8 mouse cellular contexts compared by ENCODE assay signal in the genomic region with DNA sequence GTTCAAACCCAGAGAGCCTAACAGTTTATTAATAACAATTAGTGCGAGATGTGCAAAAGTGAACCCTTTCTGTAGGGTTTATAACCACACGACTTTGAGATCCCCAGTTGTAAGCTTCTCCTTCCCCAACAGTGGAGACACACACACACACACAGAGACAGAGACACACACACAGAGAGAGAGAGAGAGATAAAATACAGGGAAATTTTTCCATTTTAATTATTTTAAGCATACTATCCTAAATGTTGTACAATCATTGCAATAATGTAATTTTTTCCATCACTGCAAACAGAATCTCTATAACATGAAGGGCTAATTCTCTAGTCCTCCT. TPM values are rescaled to one million over a fixed set of nuclear protein-coding genes. Genes with fewer than 3 reads are reported as not detected.
A peak's percentile ranks its signal among the peaks of the same experiment; 100 is the strongest.
DNase-seq lines count a peak whose midpoint lies in the region; ATAC-seq and TF ChIP-seq lines count a peak whose summit lies in the region.

No protein-coding gene starts in this region.

- H3K4me2 ChIP-seq in limb, embryonic 15.5 days: peak overlapping the region; percentile 53
- peak overlapping the region; percentile 56 for H3K4me2 ChIP-seq in stomach, embryonic 15.5 days

- no peak for DNase-seq in cerebellum, adult 2 months
- DNase-seq in cerebellum, postnatal 10 days: no peak
- no peak for DNase-seq in thymus, adult 2 months
- no peak for DNase-seq in gastrocnemius, postnatal 36 days

- no peaks in the 10 kb centered on the region for H3K36me3 ChIP-seq in megakaryocyte, embryonic 14.5 days (replicated peaks; ENCODE audit: low read length)
- H3K36me3 ChIP-seq in limb, embryonic 15.5 days: no peaks in the 10 kb centered on the region
- H3K36me3 ChIP-seq in stomach, embryonic 15.5 days: no peaks in the 10 kb centered on the region
- no peaks in the 10 kb centered on the region for H3K36me3 ChIP-seq in thymus, adult 2 months (ENCODE audit: control insufficient read depth, insufficient read depth, low read length)

- H3K4me1 ChIP-seq in cerebellum, adult 2 months (ENCODE audit: control insufficient read depth, insufficient read depth, low read length): no peaks in the 10 kb centered on the region
- peaks cover 23% of the 10 kb centered on the region for H3K4me1 ChIP-seq in megakaryocyte, embryonic 14.5 days
- H3K4me1 ChIP-seq in limb, embryonic 15.5 days: no peaks in the 10 kb centered on the region
- H3K4me1 ChIP-seq in stomach, embryonic 15.5 days: no peaks in the 10 kb centered on the region
- H3K4me1 ChIP-seq in thymus, adult 2 months (replicated peaks; ENCODE audit: control insufficient read depth, insufficient read depth, low read length): peaks cover 3% of the 10 kb centered on the region

- ATAC-seq in megakaryocyte, adult 5-6 weeks (ENCODE audit: poor library complexity, severe bottlenecking): no peak
- no peak for ATAC-seq in limb, embryonic 15.5 days (ENCODE audit: insufficient number of reproducible peaks, low FRiP score, low TSS enrichment, low read depth)
- 0 out of 2 replicates have a peak, but pooled peaks have one; percentile 1 for ATAC-seq in stomach, embryonic 15.5 days (ENCODE audit: insufficient read depth, low FRiP score, low read depth)

- no peak for TF ChIP-seq POLR2A in cerebellum, adult 2 months (IDR thresholded peaks at IDR 0.05; ENCODE audit: borderline replicate concordance, insufficient read depth, low read length)
- no peak for TF ChIP-seq POLR2A in thymus, adult 2 months (IDR thresholded peaks at IDR 0.05; ENCODE audit: control insufficient read depth, extremely low read depth, insufficient read depth, low read length, poor library complexity)

- no peak overlapping the region; the same call in 1 of the 2 replicates for H3K27ac ChIP-seq in cerebellum, adult 2 months (ENCODE audit: insufficient read depth, low read length)
- H3K27ac ChIP-seq in limb, embryonic 15.5 days: peak overlapping the region; percentile 90
- H3K27ac ChIP-seq in stomach, embryonic 15.5 days: peak overlapping the region; percentile 92
- H3K27ac ChIP-seq in thymus, adult 2 months (ENCODE audit: control insufficient read depth, insufficient read depth, low read length): no peak overlapping the region

- no peaks in the 10 kb centered on the region for H3K9me3 ChIP-seq in megakaryocyte, embryonic 14.5 days
- no peaks in the 10 kb centered on the region for H3K9me3 ChIP-seq in limb, embryonic 15.5 days
- H3K9me3 ChIP-seq in stomach, embryonic 15.5 days: no peaks in the 10 kb centered on the region

- no peaks in the 10 kb centered on the region for H3K27me3 ChIP-seq in cerebellum, adult 2 months (ENCODE audit: control insufficient read depth, insufficient read depth, low read length)
- H3K27me3 ChIP-seq in megakaryocyte, embryonic 14.5 days (replicated peaks): no peaks in the 10 kb centered on the region
- H3K27me3 ChIP-seq in limb, embryonic 15.5 days: no peaks in the 10 kb centered on the region
- H3K27me3 ChIP-seq in stomach, embryonic 15.5 days (replicated peaks): no peaks in the 10 kb centered on the region
- no peaks in the 10 kb centered on the region for H3K27me3 ChIP-seq in thymus, adult 2 months (ENCODE audit: control insufficient read depth, insufficient read depth, low read length)

- H3K4me3 ChIP-seq in cerebellum, adult 2 months (replicated peaks; ENCODE audit: insufficient read depth, low read depth, low read length): peak overlapping the region; percentile 96
- H3K4me3 ChIP-seq in megakaryocyte, embryonic 14.5 days (replicated peaks): peak overlapping the region; percentile 93
- peak overlapping the region; percentile 49 for H3K4me3 ChIP-seq in limb, embryonic 15.5 days
- peak overlapping the region; percentile 59 for H3K4me3 ChIP-seq in stomach, embryonic 15.5 days (replicated peaks)
- H3K4me3 ChIP-seq in thymus, adult 2 months (ENCODE audit: control insufficient read depth, insufficient read depth, low read length): no peak overlapping the region

- TF ChIP-seq CTCF in cerebellum, adult 2 months (IDR thresholded peaks at IDR 0.05; ENCODE audit: borderline replicate concordance, insufficient read depth, low read depth, low read length): no peak
- no peak for TF ChIP-seq CTCF in thymus, adult 2 months (IDR thresholded peaks at IDR 0.05; ENCODE audit: borderline replicate concordance, control insufficient read depth, extremely low read depth, insufficient read depth, low read length, poor library complexity)

- WGBS in cerebellum, adult 2 months: 6% methylated on average over 2 of the region's 2 CpGs
- 11% methylated on average over 2 of the region's 2 CpGs for WGBS in limb, embryonic 15.5 days
- 16% methylated on average over 2 of the region's 2 CpGs for WGBS in stomach, embryonic 15.5 days
- WGBS in thymus, adult 2 months: 9% methylated on average over 2 of the region's 2 CpGs

- intact Hi-C loops in gastrocnemius, postnatal 36 days (cut with DNase I): loop anchor here (2.0 kb wide), 1 partner anchor 15 kb away; a partner anchor contains a TSS

- H3K9ac ChIP-seq in limb, embryonic 15.5 days: peak overlapping the region; percentile 33; the same call in 1 of the 2 replicates
- H3K9ac ChIP-seq in stomach, embryonic 15.5 days: no peak overlapping the region; the same call in 1 of the 2 replicates

RNA-seq across cellular contexts. Expression of a gene that starts 15.7 kb away (rescaled TPM):
- polyA plus RNA-seq in cerebellum, adult 2 months (2012; rRNA removed): 252 and 259 TPM in 2 replicates
- polyA plus RNA-seq in megakaryocyte, embryonic 14.5 days (2012; ENCODE audit: insufficient read depth, low replicate concordance): 25.4 and 50.0 TPM in 2 replicates
- 102 and 106 TPM in 2 replicates for total RNA-seq in megakaryocyte, adult 5-6 weeks (2015)
- total RNA-seq in megakaryocyte, adult 5-6 weeks (2017): 87.5 and 100 TPM in 2 replicates
- polyA plus RNA-seq in limb, embryonic 15.5 days (2015; fragmentation: Nextera tagmentation; extraction: Ambion mirVana): 95.4 and 106 TPM in 2 replicates
- polyA plus RNA-seq in stomach, embryonic 15.5 days (2015; fragmentation: Nextera tagmentation; extraction: Ambion mirVana): 100 and 107 TPM in 2 replicates
- 25.9 and 36.9 TPM in 2 replicates for polyA plus RNA-seq in thymus, adult 2 months (2012; rRNA removed)
- 10 to 100 TPM; 53.8 to 59.7 TPM for total RNA-seq in gastrocnemius, postnatal 36 days (2021)

RNA-seq across cellular contexts. Expression of a gene that starts 16.6 kb away (rescaled TPM):
- 95.5 and 96.5 TPM in 2 replicates for polyA plus RNA-seq in cerebellum, adult 2 months (2012; rRNA removed)
- polyA plus RNA-seq in megakaryocyte, embryonic 14.5 days (2012; ENCODE audit: insufficient read depth, low replicate concordance): 6.0 TPM in 1 of 2 replicates, not detected in the other
- total RNA-seq in megakaryocyte, adult 5-6 weeks (2015): 49.4 and 54.0 TPM in 2 replicates
- 62.2 and 83.3 TPM in 2 replicates for total RNA-seq in megakaryocyte, adult 5-6 weeks (2017)
- polyA plus RNA-seq in limb, embryonic 15.5 days (2015; fragmentation: Nextera tagmentation; extraction: Ambion mirVana): 72.9 and 73.5 TPM in 2 replicates
- 77.3 and 85.9 TPM in 2 replicates for polyA plus RNA-seq in stomach, embryonic 15.5 days (2015; fragmentation: Nextera tagmentation; extraction: Ambion mirVana)
- polyA plus RNA-seq in thymus, adult 2 months (2012; rRNA removed): 11.3 and 12.2 TPM in 2 replicates
- 10 to 100 TPM; 54.6 to 60.6 TPM for total RNA-seq in gastrocnemius, postnatal 36 days (2021)

RNA-seq across cellular contexts. Expression of a gene that starts 54.6 kb away (rescaled TPM):
- polyA plus RNA-seq in cerebellum, adult 2 months (2012; rRNA removed): 12.7 and 13.0 TPM in 2 replicates
- polyA plus RNA-seq in megakaryocyte, embryonic 14.5 days (2012; ENCODE audit: insufficient read depth, low replicate concordance): 3.6 and 17.4 TPM in 2 replicates
- total RNA-seq in megakaryocyte, adult 5-6 weeks (2015): 24.7 and 31.5 TPM in 2 replicates
- 19.4 and 23.0 TPM in 2 replicates for total RNA-seq in megakaryocyte, adult 5-6 weeks (2017)
- 20.9 and 24.6 TPM in 2 replicates for polyA plus RNA-seq in limb, embryonic 15.5 days (2015; fragmentation: Nextera tagmentation; extraction: Ambion mirVana)
- 31.5 and 32.7 TPM in 2 replicates for polyA plus RNA-seq in stomach, embryonic 15.5 days (2015; fragmentation: Nextera tagmentation; extraction: Ambion mirVana)
- 9.1 and 10.1 TPM in 2 replicates for polyA plus RNA-seq in thymus, adult 2 months (2012; rRNA removed)
- 10 to 100 TPM in 1 of 2 experiments, 1 to 10 TPM in 1; 9.1 to 10.4 TPM for total RNA-seq in gastrocnemius, postnatal 36 days (2021)

Comparison
In these comparisons a context has a peak if more than half of its experiments do, and no peak if none do; other contexts are left out.
1. H3K27ac ChIP-seq: peak in limb, embryonic 15.5 days (single experiment) and stomach, embryonic 15.5 days (single experiment); none in cerebellum, adult 2 months (single experiment) and thymus, adult 2 months (single experiment).